Mouse (Mus musculus): Measurements from ENCODE around the gene Zfp82.

The Zfp82 gene

DNA sequence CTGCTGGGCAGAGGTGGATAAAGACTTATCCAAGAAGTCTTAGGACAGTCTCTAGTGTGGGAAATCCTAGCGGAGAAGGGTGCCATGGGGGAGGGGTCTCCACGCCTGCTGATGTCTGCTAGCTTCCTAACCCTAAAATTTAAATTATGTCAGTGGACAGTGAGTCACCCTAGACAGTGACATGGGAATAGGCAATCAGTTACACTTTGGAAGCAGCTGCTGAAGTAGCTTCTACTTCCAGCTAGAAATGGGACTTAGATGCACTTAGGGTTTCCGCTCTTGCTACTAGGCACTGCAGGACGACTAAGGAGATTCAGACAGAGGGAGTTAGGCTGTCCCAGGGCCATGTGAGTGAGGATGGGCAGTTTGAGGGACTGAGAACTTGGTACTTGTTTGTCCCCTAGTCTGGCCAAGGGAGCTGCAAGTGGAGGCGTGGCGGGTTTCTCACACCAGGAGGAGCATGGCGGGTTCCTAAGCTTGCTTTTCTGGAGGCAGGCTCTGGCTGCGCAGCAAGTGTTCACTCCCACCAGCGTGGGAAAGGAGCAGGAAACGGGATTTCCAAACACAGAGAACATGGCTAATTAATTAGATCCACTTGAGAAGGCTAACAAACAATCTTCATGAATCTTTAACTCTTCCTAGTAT is 62.0 kb downstream of the Zfp82 start:
- Histone ChIP-seq H3K27me3 (ENCODE audit: insufficient read depth, low read length) (no peaks in the 10 kb centered on the region), H3K4me3 (replicated peaks; ENCODE audit: low read length) (no peak overlapping the region), H3K36me3 (ENCODE audit: insufficient read depth, low read length) (peaks cover 95% of the 10 kb centered on the region), H3K9me3 (ENCODE audit: low read length) (no peaks in the 10 kb centered on the region), H3K4me1 (replicated peaks; ENCODE audit: low read depth, low read length) (peaks cover 63% of the 10 kb centered on the region)
- no peak for TF ChIP-seq POU5F1 (IDR thresholded peaks at IDR 0.05; ENCODE audit: borderline replicate concordance, low read length)
- no peak for TF ChIP-seq NANOG (IDR thresholded peaks at IDR 0.05; ENCODE audit: borderline replicate concordance, low read length)
- TF ChIP-seq CTCF (conservative IDR thresholded peaks at IDR 0.05; ENCODE audit: low read length) = no peak

DNA sequence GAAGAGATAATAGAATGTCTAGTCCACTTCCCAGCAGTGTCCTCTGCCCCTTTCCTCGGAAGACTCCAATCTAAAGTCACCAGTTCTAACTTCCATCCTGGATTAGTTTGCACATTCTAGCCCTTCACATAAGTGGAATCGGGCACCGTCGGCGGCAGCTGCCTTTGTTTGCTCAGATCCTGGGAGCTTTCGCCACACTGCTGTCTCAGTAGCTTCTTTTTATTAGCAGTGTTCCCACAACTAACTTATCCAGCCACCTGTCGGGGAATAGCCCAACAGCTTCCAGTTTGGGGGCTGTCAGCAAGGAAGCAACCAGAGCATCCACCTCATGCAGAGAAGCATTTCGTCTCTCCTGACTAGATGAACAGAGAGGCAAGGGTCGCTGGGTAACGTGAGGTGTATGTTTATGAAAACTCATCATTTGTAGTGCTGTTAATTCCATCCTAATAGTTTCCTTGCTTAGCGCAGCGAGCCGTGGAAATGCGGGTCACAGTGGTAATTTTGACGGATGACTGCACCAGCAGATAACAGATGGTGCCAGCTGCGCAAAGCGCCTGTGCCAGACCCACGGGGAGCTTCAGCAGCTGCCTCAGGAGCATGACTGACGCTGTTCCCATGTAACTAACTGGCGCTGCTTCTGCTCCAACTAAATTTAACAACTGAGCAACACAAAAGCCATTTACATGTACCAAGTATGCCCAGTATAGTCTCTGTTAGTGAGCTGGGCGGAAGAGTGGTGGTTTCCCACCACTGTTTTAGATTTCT is 63.2 kb downstream of the Zfp82 start:
- Histone ChIP-seq H3K27me3 (ENCODE audit: insufficient read depth, low read length) (no peaks in the 10 kb centered on the region), H3K36me3 (ENCODE audit: insufficient read depth, low read length) (peaks cover 95% of the 10 kb centered on the region), H3K4me3 (replicated peaks; ENCODE audit: low read length) (no peak overlapping the region), H3K4me1 (replicated peaks; ENCODE audit: low read depth, low read length) (peaks cover 63% of the 10 kb centered on the region), H3K9me3 (ENCODE audit: low read length) (no peaks in the 10 kb centered on the region)
- no peak for TF ChIP-seq NANOG (IDR thresholded peaks at IDR 0.05; ENCODE audit: borderline replicate concordance, low read length)
- TF ChIP-seq CTCF (conservative IDR thresholded peaks at IDR 0.05; ENCODE audit: low read length) = no peak
- TF ChIP-seq POU5F1 (IDR thresholded peaks at IDR 0.05; ENCODE audit: borderline replicate concordance, low read length) = no peak

GRCm38 (mm10) chr7:30008020-30008690 is 64.5 kb downstream of the Zfp82 start:
- Histone ChIP-seq H3K9me3 (ENCODE audit: low read length) (no peaks in the 10 kb centered on the region), H3K27me3 (ENCODE audit: insufficient read depth, low read length) (no peaks in the 10 kb centered on the region), H3K4me1 (replicated peaks; ENCODE audit: low read depth, low read length) (peaks cover 57% of the 10 kb centered on the region), H3K36me3 (ENCODE audit: insufficient read depth, low read length) (peaks cover 95% of the 10 kb centered on the region), H3K4me3 (replicated peaks; ENCODE audit: low read length) (no peak overlapping the region)
- TF ChIP-seq NANOG (IDR thresholded peaks at IDR 0.05; ENCODE audit: borderline replicate concordance, low read length) = no peak
- no peak for TF ChIP-seq CTCF (conservative IDR thresholded peaks at IDR 0.05; ENCODE audit: low read length)
- no peak for TF ChIP-seq POU5F1 (IDR thresholded peaks at IDR 0.05; ENCODE audit: borderline replicate concordance, low read length)

- TF ChIP-seq POU5F1 (IDR thresholded peaks at IDR 0.05; ENCODE audit: borderline replicate concordance, low read length) (no peak), NANOG (IDR thresholded peaks at IDR 0.05; ENCODE audit: borderline replicate concordance, low read length) (no peak), CTCF (conservative IDR thresholded peaks at IDR 0.05; ENCODE audit: low read length) (no peak)
- Histone ChIP-seq H3K27me3 (ENCODE audit: insufficient read depth, low read length) (no peaks in the 10 kb centered on the region), H3K4me1 (replicated peaks; ENCODE audit: low read depth, low read length) (peaks cover 51% of the 10 kb centered on the region)
Observed at GRCm38 (mm10) chr7:30007601-30008000, 65.1 kb downstream of the Zfp82 start.

More at GRCm38 (mm10) chr7:30007601-30008000, 65.1 kb downstream of the Zfp82 start:
- Histone ChIP-seq H3K36me3 (ENCODE audit: insufficient read depth, low read length) (peaks cover 95% of the 10 kb centered on the region), H3K9me3 (ENCODE audit: low read length) (no peaks in the 10 kb centered on the region), H3K4me3 (replicated peaks; ENCODE audit: low read length) (no peak overlapping the region)
